Mouse (Mus musculus) erythroid progenitor cell, adult 5-6 weeks (primary cell): ENCODE data around the gene Neurl1b. TPM values are rescaled to one million over a fixed set of nuclear protein-coding genes. Genes with fewer than 3 reads are reported as not detected.

Experiments
- ATAC-seq: replicated peaks from 2 replicates; pipeline ENCODE4 v1.8.0; 2016; ENCODE audit warnings: moderate number of reproducible peaks, mild to moderate bottlenecking, moderate TSS enrichment, inconsistent platforms; ENCODE audit not compliant: poor library complexity, low FRiP score, severe bottlenecking
- total RNA-seq, 2 experiments: library from RNA; stranded (forward) in 1 of 2; stranded (reverse) in 1 of 2; fragments of 150-400 nt in 1 of 2; fragments of 186-747, 209-891 nt in 1 of 2; gene quantifications; 2 replicates each; pipeline versions ENCODE4 v1.2.3 to v1.2.4; 2015 to 2017; ENCODE audit warnings: low replicate concordance in 2 of 2

Gene Neurl1b
- total RNA-seq (2015; ENCODE audit: low replicate concordance) (0.72 and 2.5 TPM in 2 replicates), total RNA-seq (2017; ENCODE audit: low replicate concordance) (1.5 and 2.4 TPM in 2 replicates)

GRCm38 (mm10) chr17:26414523-26415354 is at the start of gene Neurl1b:
Gene Neurl1b (plus strand): TSS chr17:26414829.
- ATAC-seq: peak; percentile 84

- ATAC-seq: no peak
These were observed 47.8 kb upstream of the Neurl1b start for GRCm38 (mm10) chr17:26366792-26367191.

- ATAC-seq: 0 out of 2 replicates have a peak, but pooled peaks have one; percentile 40
These were observed 46.2 kb upstream of the Neurl1b start for GRCm38 (mm10) chr17:26368336-26368992.

GRCm38 (mm10) chr17:26370521-26371245 is 43.9 kb upstream of the Neurl1b start:
- ATAC-seq: no peak

- ATAC-seq: no peak
These were observed 43.4 kb upstream of the Neurl1b start for GRCm38 (mm10) chr17:26371246-26371535.

- no peak for ATAC-seq
These were observed 41.4 kb upstream of the Neurl1b start for GRCm38 (mm10) chr17:26373211-26373610.

- no peak for ATAC-seq
These were observed 38.2 kb upstream of the Neurl1b start for GRCm38 (mm10) chr17:26376416-26376815.

- ATAC-seq: no peak
These were observed 37.5 kb upstream of the Neurl1b start for GRCm38 (mm10) chr17:26376994-26377744.

- ATAC-seq: no peak
These were observed 34.2 kb upstream of the Neurl1b start for GRCm38 (mm10) chr17:26380280-26380985.

- no peak for ATAC-seq
These were observed 33.6 kb upstream of the Neurl1b start for GRCm38 (mm10) chr17:26380986-26381446.

- no peak for ATAC-seq
These were observed 33.0 kb upstream of the Neurl1b start for GRCm38 (mm10) chr17:26381613-26382012.

- ATAC-seq: no peak
These were observed 32.5 kb upstream of the Neurl1b start for GRCm38 (mm10) chr17:26382176-26382575.

- no peak for ATAC-seq
These were observed 31.9 kb upstream of the Neurl1b start for GRCm38 (mm10) chr17:26382687-26383086.

GRCm38 (mm10) chr17:26384111-26384510 is 30.5 kb upstream of the Neurl1b start:
- no peak for ATAC-seq

GRCm38 (mm10) chr17:26385252-26386130 is 29.1 kb upstream of the Neurl1b start:
- ATAC-seq: no peak

GRCm38 (mm10) chr17:26386131-26386481 is 28.5 kb upstream of the Neurl1b start:
- ATAC-seq: no peak

- no peak for ATAC-seq
These were observed 26.5 kb upstream of the Neurl1b start for GRCm38 (mm10) chr17:26388106-26388505.

GRCm38 (mm10) chr17:26389241-26389640 is 25.4 kb upstream of the Neurl1b start:
- no peak for ATAC-seq
